Mouse (Mus musculus): Measurements from ENCODE around the gene Gm17334. TPM values are rescaled to one million over a fixed set of nuclear protein-coding genes. Genes with fewer than 3 reads are reported as not detected.

The Gm17334 gene
- total RNA-seq, 1 experiment from 2014 or later: not detected

- ATAC-seq (ENCODE audit: extremely low read depth, insufficient number of reproducible peaks, low FRiP score, poor library complexity, severe bottlenecking): no peak
These were observed 25.2 kb upstream of the Gm17334 start for GRCm38 (mm10) chr11:53798041-53798711.

DNA sequence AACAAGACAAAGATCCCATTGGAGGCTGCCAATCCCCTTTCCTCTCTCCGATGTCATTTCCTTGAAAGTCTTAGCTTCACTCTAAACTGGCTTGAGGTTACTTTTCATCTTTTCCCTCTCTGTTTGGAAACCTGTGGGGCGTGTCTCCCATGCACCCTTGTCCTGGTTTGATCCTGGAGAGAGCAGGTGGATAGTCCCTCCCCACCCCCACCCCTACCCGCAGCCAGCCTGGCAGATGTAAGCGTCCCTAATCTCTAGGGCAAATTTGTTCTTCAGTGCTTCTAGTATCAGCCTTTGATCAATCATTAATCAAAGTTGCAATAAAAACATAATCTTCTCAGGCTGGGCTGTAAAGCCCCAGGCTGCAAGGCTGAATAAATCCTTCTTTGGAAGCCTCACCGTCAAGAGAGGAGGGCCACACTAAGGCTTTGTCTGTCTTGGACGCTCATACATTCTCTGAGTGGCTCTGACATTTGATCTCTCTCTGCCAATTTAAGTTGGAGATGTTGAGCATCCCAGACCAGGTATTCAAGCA, 24.5 kb upstream of the Gm17334 start:
- ATAC-seq (ENCODE audit: extremely low read depth, insufficient number of reproducible peaks, low FRiP score, poor library complexity, severe bottlenecking): no peak

DNA sequence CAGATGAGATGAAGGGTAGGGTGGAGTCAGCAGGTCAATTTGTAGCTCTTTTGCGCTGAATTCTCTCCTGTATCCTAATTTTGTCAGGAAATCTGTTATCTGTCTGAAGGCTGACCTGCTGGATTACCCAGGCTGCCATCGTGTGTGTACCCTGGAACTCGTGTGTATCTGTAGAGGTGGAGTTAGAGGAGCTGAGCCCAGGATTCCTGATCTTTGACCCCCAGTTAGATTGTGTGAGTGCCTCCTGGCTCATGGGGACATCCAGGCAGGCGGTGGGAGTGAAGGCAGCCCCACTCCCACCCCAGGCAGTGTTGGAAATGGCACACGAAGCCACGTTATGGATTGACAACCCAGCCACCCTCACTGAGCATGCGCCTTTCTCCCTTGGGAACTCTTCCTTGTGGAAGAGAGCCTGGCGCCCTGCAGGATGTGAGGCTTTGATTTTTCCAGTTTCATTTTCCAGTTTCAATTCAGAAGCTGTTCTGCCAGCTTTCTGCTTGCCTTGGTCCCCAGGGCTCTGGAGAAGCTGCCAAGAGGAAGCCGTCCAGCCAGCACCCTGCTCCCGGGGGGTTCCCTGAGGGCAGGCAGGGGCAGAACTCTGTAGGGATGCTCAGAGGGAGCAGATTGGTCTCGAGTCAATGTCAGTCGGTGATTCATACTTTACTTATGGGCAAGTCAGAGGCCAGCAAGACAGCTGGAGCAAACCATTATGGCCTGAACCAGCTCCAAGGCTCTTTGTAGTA, 23.6 kb upstream of the Gm17334 start:
- no peak for ATAC-seq (ENCODE audit: extremely low read depth, insufficient number of reproducible peaks, low FRiP score, poor library complexity, severe bottlenecking)

GRCm38 (mm10) chr11:53795813-53796212, 22.8 kb upstream of the Gm17334 start:
- no peak for ATAC-seq (ENCODE audit: extremely low read depth, insufficient number of reproducible peaks, low FRiP score, poor library complexity, severe bottlenecking)

- peak; percentile 93 for ATAC-seq (ENCODE audit: extremely low read depth, insufficient number of reproducible peaks, low FRiP score, poor library complexity, severe bottlenecking)
These were observed 21.9 kb upstream of the Gm17334 start for GRCm38 (mm10) chr11:53794671-53795557.

- ATAC-seq (ENCODE audit: extremely low read depth, insufficient number of reproducible peaks, low FRiP score, poor library complexity, severe bottlenecking): no peak
These were observed 21.0 kb upstream of the Gm17334 start for GRCm38 (mm10) chr11:53794015-53794414.

DNA sequence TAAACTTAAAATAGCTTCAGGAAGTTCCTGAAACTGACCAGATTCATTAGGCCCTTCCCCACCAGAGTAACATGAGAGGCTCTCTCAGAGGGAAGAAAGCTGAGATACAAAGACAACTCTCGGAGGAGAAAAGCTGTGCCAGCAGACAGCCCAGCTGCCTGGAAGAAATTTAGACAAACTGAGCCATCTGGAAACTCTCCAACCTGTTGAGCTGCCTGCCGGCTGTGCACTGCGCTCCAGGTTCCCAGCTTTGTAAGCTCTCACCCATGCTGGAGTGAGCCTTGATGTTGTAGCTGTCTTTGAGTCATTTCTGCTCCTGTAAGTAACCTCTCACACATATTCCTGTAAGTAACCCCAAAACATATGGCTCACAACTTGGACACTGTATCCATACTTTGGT, 20.0 kb upstream of the Gm17334 start:
- ATAC-seq (ENCODE audit: extremely low read depth, insufficient number of reproducible peaks, low FRiP score, poor library complexity, severe bottlenecking): no peak

- no peak for ATAC-seq (ENCODE audit: extremely low read depth, insufficient number of reproducible peaks, low FRiP score, poor library complexity, severe bottlenecking)
These were observed 16.3 kb upstream of the Gm17334 start for GRCm38 (mm10) chr11:53789277-53789676.

- no peak for ATAC-seq (ENCODE audit: extremely low read depth, insufficient number of reproducible peaks, low FRiP score, poor library complexity, severe bottlenecking)
These were observed 15.2 kb upstream of the Gm17334 start for GRCm38 (mm10) chr11:53788196-53788595.

GRCm38 (mm10) chr11:53786058-53787031, 13.4 kb upstream of the Gm17334 start:
- peak; percentile 57 for ATAC-seq (ENCODE audit: extremely low read depth, insufficient number of reproducible peaks, low FRiP score, poor library complexity, severe bottlenecking)

DNA sequence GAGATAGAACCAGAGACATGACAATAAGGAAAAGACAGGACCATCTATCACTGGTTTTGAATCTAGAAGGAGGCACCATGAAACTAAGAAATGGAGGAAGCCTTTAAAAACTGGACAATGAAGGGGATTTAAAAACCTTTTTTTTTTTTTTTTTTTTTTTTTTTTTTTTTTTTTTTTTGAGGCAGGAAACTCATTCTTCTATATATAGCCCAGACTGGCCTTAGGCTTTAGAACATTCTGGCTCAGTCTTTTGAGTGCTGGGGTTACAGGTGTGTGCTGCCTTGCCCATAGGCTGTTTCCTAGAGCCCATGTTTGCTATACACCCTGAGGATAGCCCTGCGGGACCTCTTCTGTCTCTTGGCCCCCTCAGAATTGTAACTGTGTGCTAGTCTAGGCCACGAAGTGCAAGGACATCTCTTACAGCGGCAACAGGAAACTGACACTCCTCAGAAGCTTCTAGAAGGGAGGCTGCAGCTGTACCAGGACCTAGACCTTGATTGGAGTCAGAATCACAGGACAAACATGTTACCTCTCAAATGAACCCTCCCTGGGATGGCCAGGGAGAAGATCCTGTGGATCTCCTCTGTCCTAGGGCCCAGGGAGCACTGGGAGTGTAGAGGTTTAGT, 12.4 kb upstream of the Gm17334 start:
- no peak for ATAC-seq (ENCODE audit: extremely low read depth, insufficient number of reproducible peaks, low FRiP score, poor library complexity, severe bottlenecking)

- ATAC-seq (ENCODE audit: extremely low read depth, insufficient number of reproducible peaks, low FRiP score, poor library complexity, severe bottlenecking): peak; percentile 45; the same call in 1 of the 2 replicates
These were observed 10.3 kb upstream of the Gm17334 start for GRCm38 (mm10) chr11:53783288-53783687.

DNA sequence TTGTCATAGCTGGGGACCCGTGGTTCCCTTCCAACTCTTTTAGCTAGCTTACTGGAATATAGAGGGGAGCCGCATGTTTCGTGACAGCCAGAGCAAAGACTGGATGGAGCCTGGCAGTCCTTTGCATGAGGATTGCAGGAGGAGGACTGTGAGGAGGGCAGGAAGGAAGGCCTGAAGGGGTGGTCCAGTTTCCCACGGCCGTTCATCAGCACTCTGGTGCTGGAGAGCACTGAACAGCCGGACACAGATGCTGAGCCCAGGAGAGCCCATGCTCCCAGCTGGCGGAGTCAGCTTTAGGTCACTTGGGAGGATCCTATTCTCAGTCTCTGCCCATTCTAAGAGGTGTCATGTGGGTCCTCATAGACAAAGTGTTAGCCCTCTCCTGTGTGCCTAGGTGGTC, 9.0 kb upstream of the Gm17334 start:
- ATAC-seq (ENCODE audit: extremely low read depth, insufficient number of reproducible peaks, low FRiP score, poor library complexity, severe bottlenecking): no peak

GRCm38 (mm10) chr11:53781201-53781775, 8.3 kb upstream of the Gm17334 start:
- no peak for ATAC-seq (ENCODE audit: extremely low read depth, insufficient number of reproducible peaks, low FRiP score, poor library complexity, severe bottlenecking)

- no peak for ATAC-seq (ENCODE audit: extremely low read depth, insufficient number of reproducible peaks, low FRiP score, poor library complexity, severe bottlenecking)
These were observed 7.3 kb upstream of the Gm17334 start for GRCm38 (mm10) chr11:53780262-53780661.

- ATAC-seq (ENCODE audit: extremely low read depth, insufficient number of reproducible peaks, low FRiP score, poor library complexity, severe bottlenecking): no peak
These were observed 6.8 kb upstream of the Gm17334 start for GRCm38 (mm10) chr11:53779808-53780207.

DNA sequence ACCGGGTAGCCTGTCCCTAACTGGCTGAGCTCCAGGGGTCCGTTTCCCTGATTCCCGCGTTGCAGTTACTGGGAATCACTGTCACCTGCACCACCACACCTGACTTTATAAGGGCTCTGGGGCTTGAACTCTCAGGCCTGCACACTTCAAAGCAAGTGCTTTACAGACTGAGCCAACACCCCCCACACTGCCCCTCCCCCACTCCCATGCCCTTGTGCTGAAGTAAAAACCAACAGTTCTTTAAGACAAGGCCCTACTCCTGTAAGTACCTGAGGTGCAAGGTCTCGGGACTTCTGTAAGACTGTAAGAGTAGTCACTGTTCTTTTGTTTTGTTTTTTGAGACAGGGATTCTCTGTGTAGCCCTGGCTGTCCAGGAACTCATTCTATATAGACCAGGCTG, 5.5 kb upstream of the Gm17334 start:
- no peak for ATAC-seq (ENCODE audit: extremely low read depth, insufficient number of reproducible peaks, low FRiP score, poor library complexity, severe bottlenecking)

Measured in neutrophil, adult 5-6 weeks (primary cell).